Mouse (Mus musculus) C2C12 (cell line): Measurements from ENCODE around the gene C8g. TPM values are rescaled to one million over a fixed set of nuclear protein-coding genes. Genes with fewer than 3 reads are reported as not detected.

ENCODE experiments used
- H3K27me3 ChIP-seq: one replicate; pipeline ENCODE4 v1.6.1; 2011; ENCODE audit not compliant: control insufficient read depth, insufficient read depth, insufficient read length
- H3K36me3 ChIP-seq: one replicate; pipeline ENCODE4 v1.6.1; 2011; ENCODE audit not compliant: control insufficient read depth, insufficient read depth
- H3K4me3 ChIP-seq: one replicate; pipeline ENCODE4 v1.5.1; 2011; ENCODE audit warnings: mild to moderate bottlenecking, control low read depth; ENCODE audit not compliant: poor library complexity, insufficient read depth, severe bottlenecking
- H3K79me2 ChIP-seq: one replicate; pipeline ENCODE4 v1.6.1; 2011; ENCODE audit not compliant: control insufficient read depth, insufficient read depth
- H3K79me3 ChIP-seq: one replicate; pipeline ENCODE4 v1.6.1; 2011; ENCODE audit warnings: low read depth, control low read depth
- H3ac ChIP-seq: one replicate; pipeline ENCODE3; 2011; ENCODE audit warnings: low read depth; ENCODE audit not compliant: control insufficient read depth, insufficient read length
- CEBPB ChIP-seq: IDR thresholded peaks from one replicate; pipeline ENCODE4 v1.6.1; 2011; ENCODE audit warnings: low read depth, mild to moderate bottlenecking, control low read depth, moderate library complexity
- CTCF ChIP-seq: IDR thresholded peaks from one replicate; pipeline ENCODE4 v1.5.1; 2011; ENCODE audit not compliant: control insufficient read depth, insufficient read depth, insufficient read length
- FOSL1 ChIP-seq: IDR thresholded peaks from one replicate; pipeline ENCODE4 v1.8.0; 2011; ENCODE audit warnings: mild to moderate bottlenecking, low read length; ENCODE audit not compliant: poor library complexity, insufficient read depth, severe bottlenecking
- MAX ChIP-seq: IDR thresholded peaks from one replicate; pipeline ENCODE4 v1.6.1; 2011; ENCODE audit warnings: mild to moderate bottlenecking, control low read depth
- MYOD1 ChIP-seq: IDR thresholded peaks from one replicate; pipeline ENCODE4 v1.6.1; 2011; ENCODE audit warnings: low read depth; ENCODE audit not compliant: control insufficient read depth, insufficient read length
- MYOG ChIP-seq: IDR thresholded peaks from one replicate; pipeline ENCODE4 v1.6.1; 2011; ENCODE audit not compliant: control insufficient read depth, insufficient read length; ENCODE audit errors: extremely low read depth
- USF1 ChIP-seq: IDR thresholded peaks from one replicate; pipeline ENCODE4 v1.6.1; 2011; ENCODE audit warnings: low read depth, mild to moderate bottlenecking, control low read depth, moderate library complexity
- polyA plus RNA-seq: library from polyadenylated mRNA; unstranded; fragments of >200 nt; fragmentation: generic; extraction: Trizol; gene quantifications from one replicate; pipeline ENCODE4 v1.2.1, GENCODE M21; 2012; ENCODE audit warnings: missing spikeins

The C8g gene
- polyA plus RNA-seq, 1 experiment: 0.32 TPM

- no peaks in the 10 kb centered on the region for H3K36me3 ChIP-seq
- H3ac ChIP-seq: no peak overlapping the region
- no peaks in the 10 kb centered on the region for H3K79me3 ChIP-seq
- peaks cover 27% of the 10 kb centered on the region for H3K27me3 ChIP-seq
- no peak overlapping the region for H3K4me3 ChIP-seq
- no peak for TF ChIP-seq CEBPB
- no peak for TF ChIP-seq MAX
- no peak for TF ChIP-seq CTCF
- TF ChIP-seq USF1: no peak
- TF ChIP-seq MYOG: no peak
- no peak for TF ChIP-seq MYOD1
- no peak for TF ChIP-seq FOSL1
- H3K79me2 ChIP-seq: no peaks in the 10 kb centered on the region
Measured at GRCm38 (mm10) chr2:25477541-25477940, 24.0 kb downstream of the C8g start.

DNA sequence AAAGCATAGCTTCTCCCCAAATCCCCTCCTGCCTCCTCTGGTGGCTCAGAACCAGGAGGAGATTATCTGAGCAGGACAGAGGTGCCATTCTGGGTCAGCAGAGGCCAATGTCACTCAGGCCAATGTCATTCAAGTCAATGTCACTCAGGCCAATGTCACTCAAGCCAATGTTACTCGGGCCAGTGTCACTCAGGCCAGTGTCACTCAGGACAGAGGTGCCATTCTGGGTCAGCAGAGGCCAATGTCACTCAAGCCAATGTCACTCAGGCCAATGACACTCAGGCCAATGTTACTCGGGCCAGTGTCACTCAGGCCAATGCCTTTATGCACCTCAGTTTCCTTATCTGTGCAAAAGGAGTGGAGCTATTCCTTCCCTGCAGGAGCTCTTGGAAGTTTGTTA lies 29.0 kb downstream of the C8g start:
- no peaks in the 10 kb centered on the region for H3K36me3 ChIP-seq
- no peak overlapping the region for H3K4me3 ChIP-seq
- H3K79me3 ChIP-seq: no peaks in the 10 kb centered on the region
- H3K27me3 ChIP-seq: peaks cover 15% of the 10 kb centered on the region
- no peaks in the 10 kb centered on the region for H3K79me2 ChIP-seq
- no peak for TF ChIP-seq USF1
- no peak for TF ChIP-seq MYOG
- no peak for TF ChIP-seq CEBPB
- TF ChIP-seq FOSL1: no peak
- TF ChIP-seq MYOD1: no peak
- TF ChIP-seq MAX: no peak
- no peak for TF ChIP-seq CTCF
- no peak overlapping the region for H3ac ChIP-seq

GRCm38 (mm10) chr2:25469969-25470368 lies 31.6 kb downstream of the C8g start, which contains the start of gene Ptgds:
TSS of gene Ptgds (minus strand) at chr2:25470046.
- TF ChIP-seq MYOG (no peak), CTCF (no peak), MYOD1 (no peak), CEBPB (no peak), USF1 (no peak), MAX (no peak), FOSL1 (no peak)
- Histone ChIP-seq H3K79me3 (no peaks in the 10 kb centered on the region), H3K79me2 (no peaks in the 10 kb centered on the region), H3ac (no peak within 1 kb of the TSS), H3K36me3 (no peaks in the 10 kb centered on the region), H3K4me3 (no peak within 1 kb of the TSS), H3K27me3 (no peaks in the 10 kb centered on the region)

DNA sequence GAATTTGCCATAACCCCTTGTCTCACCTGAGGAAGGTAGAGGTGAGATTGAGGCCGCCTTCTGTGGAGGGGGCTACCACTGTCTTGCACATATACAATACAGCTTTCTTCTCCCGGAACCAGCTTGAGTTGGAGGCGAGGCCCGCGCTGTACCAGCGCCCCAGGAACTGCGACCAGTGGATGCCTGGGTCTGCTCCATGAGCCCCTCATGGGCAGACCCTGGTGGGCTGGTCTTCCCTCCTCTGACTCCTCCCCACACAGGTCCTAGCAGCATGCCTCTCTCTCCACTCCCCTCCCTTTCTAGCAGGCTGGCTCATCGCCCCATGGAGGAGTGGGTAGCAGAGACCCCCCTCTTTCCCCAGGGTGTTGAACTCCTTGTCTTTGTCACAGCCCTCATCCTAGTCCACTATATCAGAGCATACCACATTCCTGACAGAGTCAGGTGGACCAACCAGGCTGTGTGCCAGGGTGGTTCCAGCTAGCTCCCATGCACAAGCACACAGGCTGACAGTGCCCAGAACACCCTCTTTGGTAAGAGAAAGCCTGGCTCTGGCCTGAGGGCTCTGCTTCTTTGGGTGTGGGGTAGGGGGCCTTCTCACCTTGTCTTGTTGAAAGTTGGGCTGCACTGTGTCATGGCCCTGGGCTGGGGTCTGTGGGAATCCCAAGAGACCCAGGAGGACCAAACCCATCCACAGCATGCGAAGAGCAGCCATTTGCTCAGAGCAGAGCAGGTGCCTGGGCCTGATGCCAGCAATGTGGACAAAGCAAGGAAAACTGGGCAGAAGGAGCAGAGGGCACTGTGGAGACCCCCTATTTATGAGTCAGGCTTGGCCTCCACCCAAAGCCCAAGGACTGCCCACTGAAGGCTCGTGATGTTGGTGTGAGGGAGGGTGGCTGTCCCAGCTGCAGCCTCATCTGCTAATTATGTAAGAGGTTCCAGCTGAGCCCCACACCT lies 32.3 kb downstream of the C8g start:
- Histone ChIP-seq H3K4me3 (no peak overlapping the region), H3K79me3 (no peaks in the 10 kb centered on the region), H3K27me3 (no peaks in the 10 kb centered on the region), H3K79me2 (no peaks in the 10 kb centered on the region), H3ac (no peak overlapping the region), H3K36me3 (no peaks in the 10 kb centered on the region)
- no peak for TF ChIP-seq MYOG
- no peak for TF ChIP-seq CTCF
- TF ChIP-seq MYOD1: no peak
- no peak for TF ChIP-seq USF1
- TF ChIP-seq CEBPB: no peak
- no peak for TF ChIP-seq MAX
- no peak for TF ChIP-seq FOSL1

- Histone ChIP-seq H3K36me3 (no peaks in the 10 kb centered on the region), H3K79me2 (no peaks in the 10 kb centered on the region), H3K4me3 (no peak overlapping the region), H3K27me3 (no peaks in the 10 kb centered on the region), H3ac (no peak overlapping the region), H3K79me3 (no peaks in the 10 kb centered on the region)
- TF ChIP-seq USF1: no peak
- no peak for TF ChIP-seq CEBPB
- TF ChIP-seq MAX: no peak
- TF ChIP-seq MYOG: no peak
- no peak for TF ChIP-seq MYOD1
- no peak for TF ChIP-seq FOSL1
- no peak for TF ChIP-seq CTCF
Measured at GRCm38 (mm10) chr2:25467606-25468303, 33.8 kb downstream of the C8g start.
